Mouse (Mus musculus): ENCODE measurements around the gene Irs2.

DNA sequence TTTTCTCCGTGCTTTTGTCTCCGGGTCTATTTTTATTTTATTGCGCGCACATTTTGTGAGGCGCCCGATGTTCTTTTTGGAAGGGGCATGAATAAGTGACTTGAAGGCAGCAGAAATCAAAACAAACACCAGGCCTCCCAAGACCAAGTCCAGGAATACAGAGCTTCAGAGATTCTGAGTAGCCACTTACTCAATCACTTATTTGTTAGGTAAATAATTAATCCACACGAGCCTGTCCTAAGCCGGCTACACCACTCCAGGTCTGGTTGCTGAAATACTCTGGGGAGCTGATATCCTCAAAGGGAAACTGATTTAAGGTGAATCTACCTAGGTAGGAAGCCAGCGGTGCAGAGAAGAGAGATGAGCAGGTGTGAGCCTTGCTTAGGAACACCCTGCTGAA is 71.6 kb downstream of the Irs2 start:
- TF ChIP-seq CTCF (IDR thresholded peaks at IDR 0.05; ENCODE audit: control insufficient read depth, insufficient read depth, insufficient read length) (no peak), FOSL1 (IDR thresholded peaks at IDR 0.05; ENCODE audit: insufficient read depth, low read length, poor library complexity, severe bottlenecking) (no peak), MAX (IDR thresholded peaks at IDR 0.05) (no peak), USF1 (IDR thresholded peaks at IDR 0.05; ENCODE audit: low read depth) (no peak)
